Mouse (Mus musculus) retina, postnatal 7 days (tissue): ENCODE data around the gene Esrra.
"Not testable (repeated sequence)": the region's sequence is repeated elsewhere in the genome, so short reads cannot be mapped to it uniquely, and the experiment has no call there.

Experiments used
- DNase-seq: peaks from one replicate; pipeline ENCODE4 v3.0.0-alpha.2; 2012; ENCODE audit warnings: low read depth, low spot score

Esrra gene

GRCm38 (mm10) chr19:6903031-6903430 is 18.6 kb downstream of the Esrra start:
- no peak for DNase-seq

GRCm38 (mm10) chr19:6899641-6900040 is 22.0 kb downstream of the Esrra start:
- no peak for DNase-seq

GRCm38 (mm10) chr19:6895608-6896305 is 25.9 kb downstream of the Esrra start:
- not testable (repeated sequence) for DNase-seq

- no peak for DNase-seq
Observed at GRCm38 (mm10) chr19:6893731-6894451, 27.7 kb downstream of the Esrra start.

GRCm38 (mm10) chr19:6892512-6892911 is 29.1 kb downstream of the Esrra start:
- DNase-seq = no peak

GRCm38 (mm10) chr19:6877965-6878364 is 43.6 kb downstream of the Esrra start:
- no peak for DNase-seq

- no peak for DNase-seq
Observed at GRCm38 (mm10) chr19:6876799-6877198, 44.8 kb downstream of the Esrra start.

- DNase-seq = no peak
Observed at GRCm38 (mm10) chr19:6875834-6876233, 45.8 kb downstream of the Esrra start.

GRCm38 (mm10) chr19:6874257-6874656 is 47.4 kb downstream of the Esrra start:
- DNase-seq = no peak

GRCm38 (mm10) chr19:6872701-6873100 is 48.9 kb downstream of the Esrra start:
- no peak for DNase-seq

- DNase-seq = no peak
Observed at GRCm38 (mm10) chr19:6871574-6872271, 49.9 kb downstream of the Esrra start.

GRCm38 (mm10) chr19:6869355-6869754 is 52.3 kb downstream of the Esrra start:
- DNase-seq = no peak

- DNase-seq = no peak
Observed at GRCm38 (mm10) chr19:6861451-6861850, 60.2 kb downstream of the Esrra start.
